Mouse (Mus musculus) liver, postnatal 0 days (tissue): ENCODE data around the gene Tnc.

Source experiments
- CTCF ChIP-seq: sonication (generic); IDR thresholded peaks from 2 replicates; pipeline ENCODE4 v1.5.1; 2016; ENCODE audit warnings: antibody characterized with exemption, low read depth
- EP300 ChIP-seq: IDR thresholded peaks from 2 replicates; pipeline ENCODE4 v1.6.1; 2016; ENCODE audit warnings: antibody characterized with exemption, low read depth, mild to moderate bottlenecking

DNA sequence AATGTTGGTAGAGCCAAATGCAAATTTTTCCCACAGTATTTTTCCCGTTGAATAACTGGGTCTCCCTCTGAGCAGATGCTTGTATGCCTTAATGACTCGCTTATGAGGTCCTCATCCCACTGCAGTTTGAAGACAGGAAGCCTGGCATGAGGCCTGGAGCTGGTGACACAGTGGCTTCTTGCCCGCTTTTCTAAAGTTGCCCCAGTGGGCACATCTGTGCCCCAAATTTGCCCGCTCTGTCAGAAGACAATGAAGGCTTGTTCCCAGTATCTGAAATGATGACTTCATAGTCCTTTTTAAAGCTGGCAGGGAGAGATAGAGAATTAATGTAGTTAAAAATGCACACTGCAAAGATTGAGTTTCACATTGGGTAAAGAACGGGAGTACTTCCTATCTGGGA is 47.4 kb upstream of the Tnc start:
- TF ChIP-seq CTCF (no peak), EP300 (no peak)
